Mouse (Mus musculus): ENCODE measurements around the gene Tcerg1l.

- TF ChIP-seq E2F4 (IDR thresholded peaks at IDR 0.05; ENCODE audit: insufficient replicate concordance, low read depth, low read length) (no peak), ZNF384 (IDR thresholded peaks at IDR 0.05; ENCODE audit: low read depth, low read length) (no peak), BHLHE40 (IDR thresholded peaks at IDR 0.05; ENCODE audit: low read depth, low read length) (no peak), IRF4 (IDR thresholded peaks at IDR 0.05; ENCODE audit: low read depth, low read length) (no peak), POLR2A (IDR thresholded peaks at IDR 0.05; ENCODE audit: low read depth, low read length) (no peak)
Measured at GRCm38 (mm10) chr7:138248176-138248575, 149.4 kb downstream of the Tcerg1l start.

Data from CH12.LX (cell line).